In genomic region chr11:102956962-102957614, GRCm38 (mm10) we compare ENCODE assay signal across 10 mouse cellular contexts. TPM values are rescaled to one million over a fixed set of nuclear protein-coding genes. Genes with fewer than 3 reads are reported as not detected.
DNase-seq lines count a peak whose midpoint lies in the region; ATAC-seq and TF ChIP-seq lines count a peak whose summit lies in the region.
"Had no signal": no experiment of that assay in that cellular context is flagged by ENCODE, and none has a peak within 500 bp of the region (broad histone marks: within the 10 kb centered on the region; RNA-seq: fewer than 3 reads in every experiment).

No protein-coding gene starts in this region.

- no peak overlapping the region for H3K4me3 ChIP-seq in kidney, postnatal 0 days (replicated peaks; ENCODE audit: low read depth, low read length)
- H3K4me3 ChIP-seq in forebrain, embryonic 12.5 days (replicated peaks) = no peak overlapping the region
- H3K4me3 ChIP-seq in hindbrain, embryonic 15.5 days = no peak overlapping the region
- no peak overlapping the region for H3K4me3 ChIP-seq in midbrain, postnatal 0 days (ENCODE audit: low read depth, low read length)

- no peak for ATAC-seq in kidney, postnatal 0 days (replicated peaks; ENCODE audit: low FRiP score, low read depth)
- no peak for ATAC-seq in forebrain, embryonic 12.5 days (ENCODE audit: low FRiP score)
- ATAC-seq in hindbrain, embryonic 15.5 days (ENCODE audit: low FRiP score, low read depth) = peak; percentile 25; the same call in 1 of the 2 replicates
- ATAC-seq in midbrain, postnatal 0 days (ENCODE audit: low FRiP score) = no peak

- no peak overlapping the region for H3K27ac ChIP-seq in kidney, postnatal 0 days
- peak overlapping the region; percentile 21 for H3K27ac ChIP-seq in forebrain, embryonic 12.5 days
- H3K27ac ChIP-seq in hindbrain, embryonic 15.5 days (replicated peaks) = peak overlapping the region; percentile 22; the same call in 1 of the 2 replicates
- 0 out of 2 replicates have a peak overlapping the region, but pooled peaks have one; percentile 32 for H3K27ac ChIP-seq in midbrain, postnatal 0 days (ENCODE audit: low read depth, low read length)

- H3K9ac ChIP-seq in kidney, postnatal 0 days (ENCODE audit: low read depth, low read length) = no peak overlapping the region
- H3K9ac ChIP-seq in forebrain, embryonic 12.5 days = no peak overlapping the region; the same call in 1 of the 2 replicates
- no peak overlapping the region for H3K9ac ChIP-seq in hindbrain, embryonic 15.5 days
- H3K9ac ChIP-seq in midbrain, postnatal 0 days (replicated peaks; ENCODE audit: low read length, poor library complexity, severe bottlenecking) = peak overlapping the region; percentile 24; the same call in 1 of the 2 replicates

- TF ChIP-seq CTCF in kidney, postnatal 0 days (IDR thresholded peaks at IDR 0.05; ENCODE audit: low read depth) = no peak
- no peak for TF ChIP-seq CTCF in midbrain, postnatal 0 days (IDR thresholded peaks at IDR 0.05)

- no peaks in the 10 kb centered on the region for H3K4me1 ChIP-seq in kidney, postnatal 0 days (replicated peaks; ENCODE audit: insufficient read depth, low read length)
- peaks cover 37% of the 10 kb centered on the region for H3K4me1 ChIP-seq in forebrain, embryonic 12.5 days
- peaks cover 20% of the 10 kb centered on the region for H3K4me1 ChIP-seq in hindbrain, embryonic 15.5 days (replicated peaks)
- H3K4me1 ChIP-seq in midbrain, postnatal 0 days (ENCODE audit: insufficient read depth, low read length) = no peaks in the 10 kb centered on the region

- peaks cover 5% of the 10 kb centered on the region; the same call in 1 of the 2 replicates for H3K27me3 ChIP-seq in kidney, postnatal 0 days (ENCODE audit: insufficient read depth, low read length)
- H3K27me3 ChIP-seq in forebrain, embryonic 12.5 days = peaks cover 12% of the 10 kb centered on the region; the same call in 1 of the 2 replicates
- no peaks in the 10 kb centered on the region; the same call in 1 of the 2 replicates for H3K27me3 ChIP-seq in hindbrain, embryonic 15.5 days
- H3K27me3 ChIP-seq in midbrain, postnatal 0 days (ENCODE audit: insufficient read depth, low read length) = no peaks in the 10 kb centered on the region

- H3K36me3 ChIP-seq in kidney, postnatal 0 days (ENCODE audit: insufficient read depth, low read length) = no peaks in the 10 kb centered on the region
- no peaks in the 10 kb centered on the region for H3K36me3 ChIP-seq in forebrain, embryonic 12.5 days (replicated peaks)
- no peaks in the 10 kb centered on the region for H3K36me3 ChIP-seq in hindbrain, embryonic 15.5 days
- no peaks in the 10 kb centered on the region for H3K36me3 ChIP-seq in midbrain, postnatal 0 days (ENCODE audit: insufficient read depth, low read length)

- H3K9me3 ChIP-seq in kidney, postnatal 0 days (replicated peaks; ENCODE audit: low read length) = no peaks in the 10 kb centered on the region
- no peaks in the 10 kb centered on the region for H3K9me3 ChIP-seq in forebrain, embryonic 12.5 days
- no peaks in the 10 kb centered on the region for H3K9me3 ChIP-seq in hindbrain, embryonic 15.5 days
- no peaks in the 10 kb centered on the region for H3K9me3 ChIP-seq in midbrain, postnatal 0 days (ENCODE audit: low read length)

- no peak overlapping the region for H3K4me2 ChIP-seq in kidney, postnatal 0 days (ENCODE audit: low read length)
- H3K4me2 ChIP-seq in forebrain, embryonic 12.5 days = no peak overlapping the region
- no peak overlapping the region for H3K4me2 ChIP-seq in hindbrain, embryonic 15.5 days
- H3K4me2 ChIP-seq in midbrain, postnatal 0 days (ENCODE audit: low read depth, low read length, poor library complexity, severe bottlenecking) = no peak overlapping the region

- WGBS in kidney, postnatal 0 days = 52% methylated on average over 16 of the region's 16 CpGs
- 65% methylated on average over 16 of the region's 16 CpGs for WGBS in forebrain, embryonic 12.5 days
- WGBS in hindbrain, embryonic 15.5 days = 41% methylated on average over 16 of the region's 16 CpGs
- 43% methylated on average over 16 of the region's 16 CpGs for WGBS in midbrain, postnatal 0 days

- peak; percentile 31 for DNase-seq in kidney, postnatal 0 days (ENCODE audit: low spot score)
- DNase-seq in kidney, postnatal 14 days = no peak
- DNase-seq in midbrain, postnatal 0 days (ENCODE audit: low spot score) = peak; percentile 21
- DNase-seq in thymus, postnatal 10 days (ENCODE audit: low spot score in 2 of 2) = no peak
- DNase-seq in adrenal gland, postnatal 36 days = no peak
- no peak for DNase-seq in frontal cortex, postnatal 25 days (ENCODE audit: low spot score in 2 of 2)
- DNase-seq: thymus, adult 2 months had no signal

RNA-seq across cellular contexts. Expression of gene C1ql1, which starts 10.6 kb away (rescaled TPM):
- 1.4 and 2.3 TPM in 2 replicates for polyA plus RNA-seq in kidney, postnatal 0 days (2015; fragmentation: Nextera tagmentation; extraction: Ambion mirVana)
- polyA plus RNA-seq in forebrain, embryonic 12.5 days (2016; fragmentation: Nextera tagmentation; extraction: Ambion mirVana) = 3.7 and 4.0 TPM in 2 replicates
- polyA plus RNA-seq in hindbrain, embryonic 15.5 days (2015; fragmentation: Nextera tagmentation; extraction: Ambion mirVana) = 9.8 and 11.1 TPM in 2 replicates
- total RNA-seq in midbrain, postnatal 0 days (2014; rRNA removed) = 45.6 and 52.8 TPM in 2 replicates
- 15.8 and 16.9 TPM in 2 replicates for polyA plus RNA-seq in midbrain, postnatal 0 days (2015; fragmentation: Nextera tagmentation; extraction: Ambion mirVana)
- 10 to 100 TPM; 32.8 to 40.4 TPM for total RNA-seq in adrenal gland, postnatal 36 days (2021)
- total RNA-seq: common myeloid progenitor, adult 5-6 weeks had no signal

RNA-seq across cellular contexts. Expression of gene Kif18b, which starts 32.2 kb away (rescaled TPM):
- 2.6 and 3.4 TPM in 2 replicates for polyA plus RNA-seq in kidney, postnatal 0 days (2015; fragmentation: Nextera tagmentation; extraction: Ambion mirVana)
- polyA plus RNA-seq in forebrain, embryonic 12.5 days (2016; fragmentation: Nextera tagmentation; extraction: Ambion mirVana) = 10.8 and 13.0 TPM in 2 replicates
- 2.1 and 3.6 TPM in 2 replicates for polyA plus RNA-seq in hindbrain, embryonic 15.5 days (2015; fragmentation: Nextera tagmentation; extraction: Ambion mirVana)
- total RNA-seq in midbrain, postnatal 0 days (2014; rRNA removed) = 3.8 and 6.3 TPM in 2 replicates
- 0.46 and 0.60 TPM in 2 replicates for polyA plus RNA-seq in midbrain, postnatal 0 days (2015; fragmentation: Nextera tagmentation; extraction: Ambion mirVana)
- total RNA-seq in adrenal gland, postnatal 36 days (2021) = 1 to 10 TPM; 1.8 to 2.1 TPM

RNA-seq across cellular contexts. Expression of gene Gfap, which starts 56.4 kb away (rescaled TPM):
- 0.20 and 0.33 TPM in 2 replicates for polyA plus RNA-seq in kidney, postnatal 0 days (2015; fragmentation: Nextera tagmentation; extraction: Ambion mirVana)
- 0.09 TPM in 1 of 2 replicates, not detected in the other for polyA plus RNA-seq in forebrain, embryonic 12.5 days (2016; fragmentation: Nextera tagmentation; extraction: Ambion mirVana)
- polyA plus RNA-seq in hindbrain, embryonic 15.5 days (2015; fragmentation: Nextera tagmentation; extraction: Ambion mirVana) = 1.8 and 1.9 TPM in 2 replicates
- total RNA-seq in midbrain, postnatal 0 days (2014; rRNA removed) = 19.5 and 36.4 TPM in 2 replicates
- polyA plus RNA-seq in midbrain, postnatal 0 days (2015; fragmentation: Nextera tagmentation; extraction: Ambion mirVana) = 20.6 and 24.3 TPM in 2 replicates
- under 1 TPM; 0.10 to 0.66 TPM for total RNA-seq in adrenal gland, postnatal 36 days (2021)

Comparison
In these comparisons a context has a peak if more than half of its experiments do, and no peak if none do; other contexts are left out.
1. DNase-seq: peak in kidney, postnatal 0 days (single experiment) and midbrain, postnatal 0 days (single experiment); none in kidney, postnatal 14 days (single experiment), thymus, postnatal 10 days (0 of 2), adrenal gland, postnatal 36 days (0 of 2) and frontal cortex, postnatal 25 days (0 of 2).